Mouse (Mus musculus) stomach, embryonic 14.5 days (tissue): ENCODE measurements around the gene Spdye4a. TPM values are rescaled to one million over a fixed set of nuclear protein-coding genes. Genes with fewer than 3 reads are reported as not detected.

ENCODE experiments used
- ATAC-seq: fragments of 200-750 bp; cut with Nextera tagmentation; 2 replicates; pipeline ENCODE4 v1.8.0; 2017; ENCODE audit warnings: low read depth, moderate TSS enrichment; ENCODE audit not compliant: insufficient number of reproducible peaks, insufficient read depth, low FRiP score
- H3K27ac ChIP-seq: fragments of 300-500 bp; sonication (generic); 2 replicates; pipeline ENCODE4 v1.5.1; 2014; ENCODE audit warnings: mild to moderate bottlenecking, low read length, moderate library complexity, mixed read lengths
- H3K27me3 ChIP-seq: fragments of 300-500 bp; sonication (generic); 2 replicates; pipeline ENCODE4 v1.6.1; 2014; ENCODE audit warnings: low read length, control low read depth, mixed read lengths; ENCODE audit not compliant: control insufficient read depth, insufficient read depth
- H3K36me3 ChIP-seq: fragments of 300-500 bp; sonication (generic); 2 replicates; pipeline ENCODE4 v1.6.1; 2014; ENCODE audit warnings: mild to moderate bottlenecking, control low read depth, low read length, moderate library complexity, mixed read lengths; ENCODE audit not compliant: control insufficient read depth, insufficient read depth
- H3K4me1 ChIP-seq: fragments of 300-500 bp; sonication (generic); 2 replicates; pipeline ENCODE4 v1.6.1; 2014; ENCODE audit warnings: low read length, control low read depth, mixed read lengths; ENCODE audit not compliant: control insufficient read depth, insufficient read depth
- H3K4me2 ChIP-seq: fragments of 300-500 bp; sonication (generic); replicated peaks from 2 replicates; pipeline ENCODE4 v1.6.1; 2014; ENCODE audit warnings: low read depth, low read length, control low read depth
- H3K4me3 ChIP-seq: fragments of 300-500 bp; sonication (generic); 2 replicates; pipeline ENCODE4 v1.5.1; 2014; ENCODE audit warnings: low read depth, low read length, control low read depth
- H3K9ac ChIP-seq: fragments of 300-500 bp; sonication (generic); replicated peaks from 2 replicates; pipeline ENCODE4 v1.6.1; 2014; ENCODE audit warnings: low read depth, mild to moderate bottlenecking, control low read depth, low read length, moderate library complexity, mixed read lengths
- H3K9me3 ChIP-seq: fragments of 300-500 bp; sonication (generic); 2 replicates; pipeline ENCODE4 v1.6.1; 2016; ENCODE audit warnings: low read depth, low read length, control low read depth; ENCODE audit not compliant: control insufficient read depth
- WGBS: fragments of 180-500 bp; shearing (Covaris S2); extraction: QIAGEN DNeasy Blood & Tissue Kit; methylation state at CpG from one replicate; pipeline ENCODE4 v1.1.7; 2014; 5-methylcytosine and 5-hydroxymethylcytosine counted together
- polyA plus RNA-seq: library from polyadenylated mRNA; unstranded; fragments of >200 nt; fragmentation: Nextera tagmentation; extraction: Ambion mirVana; gene quantifications from 2 replicates; pipeline ENCODE4 v1.2.1, GENCODE M21; 2014

Gene Spdye4a
- not detected in 2 replicates for polyA plus RNA-seq

DNA sequence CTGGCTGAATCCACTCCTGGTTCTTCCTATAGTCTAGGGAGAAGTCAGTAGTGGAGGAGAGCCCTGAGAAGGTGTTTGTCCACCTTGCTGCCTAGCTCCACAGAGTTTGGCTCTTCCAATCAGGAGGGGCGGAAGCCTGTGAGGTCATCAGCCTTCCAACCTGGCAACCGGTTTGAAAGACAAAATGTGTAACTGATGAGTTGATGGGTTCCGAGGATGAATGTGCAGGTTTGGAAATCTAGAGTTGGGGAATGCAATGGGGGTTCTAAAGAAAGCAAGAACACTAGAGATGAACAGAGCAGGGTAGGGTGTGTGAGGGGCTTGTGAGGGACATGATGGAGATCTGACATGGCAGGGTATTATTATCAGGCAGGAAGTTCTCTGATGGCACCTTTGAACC, at the start of gene Spdye4a:
TSS of gene Spdye4a (minus strand) at position 101 of the 400 bp plus-strand sequence.
- no peak within 1 kb of the TSS for H3K27ac ChIP-seq
- ATAC-seq, result no peak
- H3K27me3 ChIP-seq, result no peaks in the 10 kb centered on the region
- WGBS, result 82% methylated on average over 3 of the region's 3 CpGs
- no peak within 1 kb of the TSS for H3K4me3 ChIP-seq
- H3K4me1 ChIP-seq, result no peaks in the 10 kb centered on the region
- no peak within 1 kb of the TSS for H3K4me2 ChIP-seq
- peaks cover 7% of the 10 kb centered on the region; the same call in 1 of the 2 replicates for H3K9me3 ChIP-seq
- no peaks in the 10 kb centered on the region for H3K36me3 ChIP-seq
- H3K9ac ChIP-seq, result no peak within 1 kb of the TSS

GRCm38 (mm10) chr5:143275761-143276160, 49.1 kb upstream of the Spdye4a start:
- WGBS, result 56% methylated on average over 5 of the region's 5 CpGs
- Histone ChIP-seq H3K9me3 (no peaks in the 10 kb centered on the region), H3K4me2 (no peak overlapping the region), H3K27ac (no peak overlapping the region), H3K9ac (no peak overlapping the region), H3K4me1 (no peaks in the 10 kb centered on the region), H3K4me3 (no peak overlapping the region), H3K36me3 (no peaks in the 10 kb centered on the region), H3K27me3 (no peaks in the 10 kb centered on the region)
- no peak for ATAC-seq

- no peaks in the 10 kb centered on the region for H3K36me3 ChIP-seq
Observed at GRCm38 (mm10) chr5:143272540-143273330, 46.0 kb upstream of the Spdye4a start.

DNA sequence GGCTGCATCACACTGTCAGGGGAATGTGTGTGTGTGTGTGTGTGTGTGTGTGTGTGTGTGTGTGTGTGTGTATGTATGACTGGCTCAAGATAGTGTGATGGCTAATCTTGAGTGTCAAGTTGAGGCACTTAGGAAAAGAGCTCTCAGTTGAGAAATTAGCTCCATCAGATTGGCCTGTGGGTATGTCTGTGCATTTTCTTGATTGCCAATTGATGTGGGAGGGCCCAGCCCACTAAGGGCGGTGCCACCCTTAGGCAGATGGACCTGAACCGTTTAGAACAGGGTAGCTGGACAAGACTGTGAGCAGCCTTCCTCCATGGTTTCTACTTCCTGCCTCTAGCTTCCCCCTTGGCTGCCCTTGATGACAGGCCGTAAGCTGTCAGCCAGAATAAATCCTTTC, 45.4 kb upstream of the Spdye4a start:
- Histone ChIP-seq H3K36me3 (no peaks in the 10 kb centered on the region), H3K27me3 (no peaks in the 10 kb centered on the region), H3K9me3 (no peaks in the 10 kb centered on the region), H3K27ac (no peak overlapping the region), H3K9ac (no peak overlapping the region), H3K4me3 (no peak overlapping the region), H3K4me2 (no peak overlapping the region), H3K4me1 (0 out of 2 replicates have a peak, but pooled peaks cover 6% of the 10 kb centered on the region)
- 81% methylated on average over 3 of the region's 3 CpGs for WGBS
- ATAC-seq, result no peak

More at GRCm38 (mm10) chr5:143272540-143273330, 46.0 kb upstream of the Spdye4a start:
- H3K27me3 ChIP-seq, result no peaks in the 10 kb centered on the region
- H3K9me3 ChIP-seq, result no peaks in the 10 kb centered on the region
- no peak for ATAC-seq
- 0 out of 2 replicates have a peak, but pooled peaks cover 6% of the 10 kb centered on the region for H3K4me1 ChIP-seq
- WGBS, result 89% methylated on average over 16 of the region's 16 CpGs
- no peak overlapping the region for H3K9ac ChIP-seq
- no peak overlapping the region for H3K4me3 ChIP-seq
- no peak overlapping the region for H3K4me2 ChIP-seq
- H3K27ac ChIP-seq, result no peak overlapping the region

- ATAC-seq, result no peak
- 85% methylated on average over 6 of the region's 6 CpGs for WGBS
Observed at GRCm38 (mm10) chr5:143271642-143272041, 45.0 kb upstream of the Spdye4a start.

GRCm38 (mm10) chr5:143270151-143270519, 43.4 kb upstream of the Spdye4a start:
- Histone ChIP-seq H3K4me1 (0 out of 2 replicates have a peak, but pooled peaks cover 6% of the 10 kb centered on the region), H3K27ac (0 out of 2 replicates have a peak overlapping the region, but pooled peaks have one; percentile 10), H3K4me3 (peak overlapping the region; percentile 73), H3K9ac (peak overlapping the region; percentile 73), H3K9me3 (no peaks in the 10 kb centered on the region), H3K36me3 (no peaks in the 10 kb centered on the region), H3K27me3 (no peaks in the 10 kb centered on the region), H3K4me2 (peak overlapping the region; percentile 92)
- peak; percentile 53 for ATAC-seq
- 3% methylated on average over 12 of the region's 12 CpGs for WGBS

More at GRCm38 (mm10) chr5:143271642-143272041, 45.0 kb upstream of the Spdye4a start:
- H3K9ac ChIP-seq, result no peak overlapping the region
- H3K4me2 ChIP-seq, result no peak overlapping the region
- no peak overlapping the region for H3K27ac ChIP-seq
- no peak overlapping the region for H3K4me3 ChIP-seq
- H3K36me3 ChIP-seq, result no peaks in the 10 kb centered on the region
- no peaks in the 10 kb centered on the region for H3K9me3 ChIP-seq
- H3K27me3 ChIP-seq, result no peaks in the 10 kb centered on the region
- 0 out of 2 replicates have a peak, but pooled peaks cover 6% of the 10 kb centered on the region for H3K4me1 ChIP-seq

- peak within 1 kb of the TSS; percentile 73 for H3K9ac ChIP-seq
- H3K4me2 ChIP-seq, result peak within 1 kb of the TSS; percentile 92
- H3K27ac ChIP-seq, result peak within 1 kb of the TSS; percentile 15; the same call in 1 of the 2 replicates
- peak; percentile 83 for ATAC-seq
- no peaks in the 10 kb centered on the region for H3K36me3 ChIP-seq
- 0 out of 2 replicates have a peak, but pooled peaks cover 6% of the 10 kb centered on the region for H3K4me1 ChIP-seq
- no peaks in the 10 kb centered on the region for H3K27me3 ChIP-seq
- no peaks in the 10 kb centered on the region for H3K9me3 ChIP-seq
- H3K4me3 ChIP-seq, result peak within 1 kb of the TSS; percentile 73
- WGBS, result under 1% methylated on average over 66 of the region's 79 CpGs
Observed at GRCm38 (mm10) chr5:143269363-143270150, 42.9 kb upstream of the Spdye4a start, which contains the start of gene Zfp316. Gene Zfp316 (minus strand): TSS chr5:143270022.

DNA sequence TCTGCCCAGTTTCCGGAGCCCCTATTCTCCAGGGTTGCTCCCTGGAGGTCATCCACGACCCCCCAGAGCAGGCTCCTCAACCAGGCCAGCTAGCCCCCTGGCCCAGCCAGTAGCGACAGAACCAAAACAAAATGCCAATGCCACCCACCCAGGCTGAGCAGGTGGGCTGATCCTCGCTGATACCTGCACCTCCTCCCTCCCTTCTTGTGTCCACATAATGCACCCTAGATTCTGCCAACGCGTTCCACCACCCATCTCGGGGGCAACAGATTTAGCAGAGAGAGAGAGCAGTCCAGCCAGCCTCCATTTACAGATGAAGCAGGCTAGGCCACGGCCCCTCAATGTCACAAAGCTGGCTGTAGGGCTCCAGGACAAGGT, 42.3 kb upstream of the Spdye4a start:
- Histone ChIP-seq H3K27me3 (no peaks in the 10 kb centered on the region), H3K9me3 (no peaks in the 10 kb centered on the region), H3K4me3 (peak overlapping the region; percentile 73), H3K36me3 (peaks cover 2% of the 10 kb centered on the region), H3K4me2 (peak overlapping the region; percentile 92), H3K27ac (no peak overlapping the region), H3K9ac (peak overlapping the region; percentile 73), H3K4me1 (0 out of 2 replicates have a peak, but pooled peaks cover 6% of the 10 kb centered on the region)
- ATAC-seq, result no peak
- 25% methylated on average over 8 of the region's 8 CpGs for WGBS
